Mouse (Mus musculus) MEL (cell line): ENCODE measurements at regions not wholly inside any gene's neighbourhood (a gene's known extent, or its start where the extent isn't known, plus 50 kb on each side); places are given as distances from the start of the nearest gene placed in this dataset.

Source experiments
- DNase-seq: peaks from one replicate; pipeline ENCODE4 v3.0.0; 2011; ENCODE audit warnings: low read depth, low spot score
- H3K27ac ChIP-seq: 2 replicates; pipeline ENCODE4 v1.5.1; 2012; ENCODE audit warnings: low read depth, mild to moderate bottlenecking, control low read depth, low read length, moderate library complexity; ENCODE audit not compliant: control insufficient read depth
- H3K27me3 ChIP-seq, 2 experiments: fragments of 150-350 bp in 1 of 2; sonication (generic) in 1 of 2; 2 replicates each; pipeline ENCODE4 v1.6.1; 2012; ENCODE audit warnings: low read length in 2 of 2, mild to moderate bottlenecking in 2 of 2, improper control_type of control experiment in 1 of 2, moderate library complexity in 1 of 2; ENCODE audit not compliant: insufficient read depth in 2 of 2, control insufficient read depth in 1 of 2
- H3K36me3 ChIP-seq, 2 experiments: 2 replicates each; pipeline ENCODE4 v1.6.1; 2012 to 2014; ENCODE audit warnings: low read length in 2 of 2, improper control_type of control experiment in 1 of 2, inconsistent platforms in 1 of 2, mild to moderate bottlenecking in 1 of 2; ENCODE audit not compliant: insufficient read depth in 2 of 2, control insufficient read depth in 1 of 2
- H3K4me1 ChIP-seq, 2 experiments: fragments of 150-350 bp in 1 of 2; sonication (generic) in 1 of 2; 2 replicates each; pipeline ENCODE4 v1.6.1; 2012; ENCODE audit warnings: low read length in 2 of 2, improper control_type of control experiment in 1 of 2, mild to moderate bottlenecking in 1 of 2; ENCODE audit not compliant: insufficient read depth in 2 of 2, control insufficient read depth in 1 of 2
- H3K4me3 ChIP-seq, 2 experiments: fragments of 150-350 bp in 1 of 2; sonication (generic) in 1 of 2; 2 replicates each; pipeline ENCODE4 v1.5.1; 2012; ENCODE audit warnings: low read depth in 2 of 2, low read length in 2 of 2, mild to moderate bottlenecking in 2 of 2, moderate library complexity in 2 of 2, control low read depth in 1 of 2, improper control_type of control experiment in 1 of 2; ENCODE audit not compliant: control insufficient read depth in 1 of 2, insufficient read depth in 1 of 2
- H3K79me2 ChIP-seq: 2 replicates; pipeline ENCODE4 v1.6.1; 2012; ENCODE audit warnings: mild to moderate bottlenecking, low read length, moderate library complexity; ENCODE audit not compliant: control insufficient read depth, poor library complexity, insufficient read depth
- H3K9ac ChIP-seq: 2 replicates; pipeline ENCODE4 v1.6.1; 2012; ENCODE audit warnings: low read depth, mild to moderate bottlenecking, control low read depth, low read length, moderate library complexity; ENCODE audit not compliant: control insufficient read depth, poor library complexity, severe bottlenecking
- H3K9me3 ChIP-seq: fragments of 150-350 bp; sonication (generic); replicated peaks from 2 replicates; pipeline ENCODE4 v1.6.1; 2012; ENCODE audit warnings: mild to moderate bottlenecking, low read length, improper control_type of control experiment, moderate library complexity; ENCODE audit not compliant: insufficient read depth
- E2F4 ChIP-seq: IDR thresholded peaks from 2 replicates; pipeline ENCODE4 v1.6.1; 2011; ENCODE audit warnings: low read depth, low read length, improper control_type of control experiment, borderline replicate concordance
- EP300 ChIP-seq, 2 experiments: IDR thresholded peaks; 2 replicates each; pipeline ENCODE4 v1.6.1; 2011; ENCODE audit warnings: improper control_type of control experiment in 2 of 2, low read length in 2 of 2, low read depth in 1 of 2, mild to moderate bottlenecking in 1 of 2
- ETS1 ChIP-seq: IDR thresholded peaks from 2 replicates; pipeline ENCODE4 v1.6.1; 2012; ENCODE audit warnings: low read depth, mild to moderate bottlenecking, inconsistent platforms, low read length, improper control_type of control experiment, moderate library complexity
- HCFC1 ChIP-seq: IDR thresholded peaks from 2 replicates; pipeline ENCODE4 v1.6.1; 2012; ENCODE audit warnings: low read depth, mild to moderate bottlenecking, inconsistent platforms, low read length, improper control_type of control experiment, moderate library complexity
- MAX ChIP-seq: IDR thresholded peaks from 2 replicates; pipeline ENCODE4 v1.6.1; 2011; ENCODE audit warnings: low read length, improper control_type of control experiment
- MEF2A ChIP-seq: IDR thresholded peaks from 2 replicates; pipeline ENCODE4 v1.6.1; 2014; ENCODE audit warnings: low read depth, mild to moderate bottlenecking, inconsistent platforms, low read length, improper control_type of control experiment; ENCODE audit not compliant: poor library complexity, insufficient replicate concordance, severe bottlenecking; ENCODE audit errors: extremely low read depth
- MXI1 ChIP-seq: IDR thresholded peaks from 2 replicates; pipeline ENCODE4 v1.6.1; 2011; ENCODE audit warnings: mild to moderate bottlenecking, low read depth, low read length, improper control_type of control experiment
- MYC ChIP-seq: IDR thresholded peaks from 2 replicates; pipeline ENCODE4 v1.6.1; 2011; ENCODE audit warnings: low read depth, mild to moderate bottlenecking, low read length, improper control_type of control experiment, moderate library complexity
- POLR2AphosphoS5 ChIP-seq: IDR thresholded peaks from 2 replicates; pipeline ENCODE4 v1.6.1; 2012; ENCODE audit warnings: low read depth, borderline replicate concordance, mild to moderate bottlenecking, inconsistent platforms, low read length, moderate library complexity, mixed read lengths
- RCOR1 ChIP-seq: IDR thresholded peaks from 2 replicates; pipeline ENCODE4 v1.6.1; 2012; ENCODE audit warnings: low read depth, mild to moderate bottlenecking, inconsistent platforms, low read length, improper control_type of control experiment
- TAL1 ChIP-seq: IDR thresholded peaks from 2 replicates; pipeline ENCODE4 v1.6.1; 2012; ENCODE audit warnings: mild to moderate bottlenecking, inconsistent platforms, low read length, moderate library complexity, mixed read lengths
- USF1 ChIP-seq: IDR thresholded peaks from 2 replicates; pipeline ENCODE4 v1.6.1; 2014; ENCODE audit warnings: low read depth, mild to moderate bottlenecking, inconsistent platforms, low read length, improper control_type of control experiment, moderate library complexity
- ZC3H11A ChIP-seq: IDR thresholded peaks from 2 replicates; pipeline ENCODE4 v1.6.1; 2012; ENCODE audit warnings: low read depth, mild to moderate bottlenecking, inconsistent platforms, low read length, improper control_type of control experiment
- ZMIZ1 ChIP-seq: IDR thresholded peaks from 2 replicates; pipeline ENCODE4 v1.6.1; 2012; ENCODE audit warnings: low read depth, mild to moderate bottlenecking, inconsistent platforms, low read length, improper control_type of control experiment, moderate library complexity
- ZNF384 ChIP-seq: IDR thresholded peaks from 2 replicates; pipeline ENCODE4 v1.6.1; 2012; ENCODE audit warnings: low read depth, mild to moderate bottlenecking, inconsistent platforms, low read length, improper control_type of control experiment

- TF ChIP-seq POLR2AphosphoS5, result no peak
- TF ChIP-seq TAL1, result peak; percentile 62
- peak; percentile 76 to 87 for TF ChIP-seq EP300 (IDR thresholded peaks at IDR 0.05; ENCODE audit: low read depth in 1 of 2, low read length in 2 of 2)
- TF ChIP-seq MXI1, result 0 out of 2 replicates have a peak, but pooled peaks have one; percentile 12
- no peak for TF ChIP-seq HCFC1
- no peak for TF ChIP-seq USF1
- TF ChIP-seq ZMIZ1, result no peak
These were observed 714.4 kb downstream of the Pdcd6ip start (continued) for GRCm38 (mm10) chr9:112993627-112994026.

GRCm38 (mm10) chr9:112992937-112993336 is 715.1 kb downstream of the Pdcd6ip start:
- peak; percentile 76 for TF ChIP-seq ZNF384
- peak; percentile 40; the same call in 1 of the 2 replicates for TF ChIP-seq ETS1
- no peak for TF ChIP-seq ZC3H11A
- TF ChIP-seq RCOR1, result peak; percentile 79
- no peak for TF ChIP-seq TAL1
- no peak for TF ChIP-seq E2F4
- no peak for TF ChIP-seq MXI1
- Histone ChIP-seq H3K79me2 (no peaks in the 10 kb centered on the region), H3K4me1 (peaks cover 3 to 14% of the 10 kb centered on the region in 2 experiments), H3K36me3 (peaks cover 0 to 23% of the 10 kb centered on the region in 2 experiments; a peak in 2 of 4 replicates), H3K9me3 (no peaks in the 10 kb centered on the region), H3K4me3 (no peak overlapping the region), H3K27ac (no peak overlapping the region), H3K9ac (no peak overlapping the region), H3K27me3 (no peaks in the 10 kb centered on the region)
- peak; percentile 57 for DNase-seq

- DNase-seq, result no peak
- Histone ChIP-seq H3K9me3 (no peaks in the 10 kb centered on the region), H3K79me2 (no peaks in the 10 kb centered on the region), H3K4me1 (no peaks in the 10 kb centered on the region), H3K4me3 (no peak overlapping the region), H3K9ac (no peak overlapping the region), H3K36me3 (no peaks in the 10 kb centered on the region), H3K27me3 (no peaks in the 10 kb centered on the region), H3K27ac (no peak overlapping the region)
- TF ChIP-seq MAX, result no peak
These were observed 724.7 kb downstream of the Pdcd6ip start for GRCm38 (mm10) chr9:112983353-112983752.

- Histone ChIP-seq H3K4me1 (no peaks in the 10 kb centered on the region), H3K36me3 (no peaks in the 10 kb centered on the region), H3K9ac (no peak overlapping the region), H3K79me2 (no peaks in the 10 kb centered on the region), H3K27me3 (no peaks in the 10 kb centered on the region), H3K9me3 (no peaks in the 10 kb centered on the region), H3K4me3 (no peak overlapping the region)
- DNase-seq, result no peak
- TF ChIP-seq USF1 (no peak), MEF2A (no peak), MXI1 (no peak), ETS1 (no peak), MYC (no peak)
- TF ChIP-seq, all 39 proteins: peak for 0
- H3K27ac ChIP-seq, result no peak overlapping the region
These were observed 715.8 kb upstream of the Arpp21 start for GRCm38 (mm10) chr9:112951567-112951966.
